Mouse (Mus musculus) embryonic facial prominence, embryonic 10.5 days (tissue): ENCODE measurements around the gene Gm42742. TPM values are rescaled to one million over a fixed set of nuclear protein-coding genes. Genes with fewer than 3 reads are reported as not detected.

Experiments used
- DNase-seq: peaks from one replicate; pipeline ENCODE4 v3.0.0-alpha.2; 2017; ENCODE audit warnings: low spot score
- H3K27ac ChIP-seq: fragments of 300-500 bp; sonication (generic); replicated peaks from 2 replicates; pipeline ENCODE4 v1.5.1; 2016; ENCODE audit warnings: mild to moderate bottlenecking
- H3K27me3 ChIP-seq: fragments of 300-500 bp; sonication (generic); replicated peaks from 2 replicates; pipeline ENCODE4 v1.6.1; 2016; ENCODE audit warnings: low read depth, mild to moderate bottlenecking; ENCODE audit not compliant: poor library complexity, severe bottlenecking
- H3K36me3 ChIP-seq: fragments of 300-500 bp; sonication (generic); replicated peaks from 2 replicates; pipeline ENCODE4 v1.6.1; 2016; ENCODE audit warnings: mild to moderate bottlenecking, moderate library complexity
- H3K4me1 ChIP-seq: fragments of 300-500 bp; sonication (generic); 2 replicates; pipeline ENCODE4 v1.6.1; 2016
- H3K4me3 ChIP-seq: fragments of 300-500 bp; sonication (generic); 2 replicates; pipeline ENCODE4 v1.5.1; 2016; ENCODE audit warnings: mild to moderate bottlenecking, moderate library complexity
- H3K9me3 ChIP-seq: fragments of 300-500 bp; sonication (generic); 2 replicates; pipeline ENCODE4 v1.6.1; 2016; ENCODE audit warnings: mild to moderate bottlenecking
- WGBS: fragments of 180-500 bp; shearing (Covaris S2); methylation state at CpG from one replicate; pipeline ENCODE4 v1.1.7; 2016; 5-methylcytosine and 5-hydroxymethylcytosine counted together
- polyA plus RNA-seq: library from polyadenylated mRNA; unstranded; fragments of >200 nt; fragmentation: Nextera tagmentation; extraction: Ambion mirVana; gene quantifications from 2 replicates; pipeline ENCODE4 v1.2.1, GENCODE M21; 2016

The Gm42742 gene
- polyA plus RNA-seq, 1 experiment from 2014 or later: 92.9 TPM

DNA sequence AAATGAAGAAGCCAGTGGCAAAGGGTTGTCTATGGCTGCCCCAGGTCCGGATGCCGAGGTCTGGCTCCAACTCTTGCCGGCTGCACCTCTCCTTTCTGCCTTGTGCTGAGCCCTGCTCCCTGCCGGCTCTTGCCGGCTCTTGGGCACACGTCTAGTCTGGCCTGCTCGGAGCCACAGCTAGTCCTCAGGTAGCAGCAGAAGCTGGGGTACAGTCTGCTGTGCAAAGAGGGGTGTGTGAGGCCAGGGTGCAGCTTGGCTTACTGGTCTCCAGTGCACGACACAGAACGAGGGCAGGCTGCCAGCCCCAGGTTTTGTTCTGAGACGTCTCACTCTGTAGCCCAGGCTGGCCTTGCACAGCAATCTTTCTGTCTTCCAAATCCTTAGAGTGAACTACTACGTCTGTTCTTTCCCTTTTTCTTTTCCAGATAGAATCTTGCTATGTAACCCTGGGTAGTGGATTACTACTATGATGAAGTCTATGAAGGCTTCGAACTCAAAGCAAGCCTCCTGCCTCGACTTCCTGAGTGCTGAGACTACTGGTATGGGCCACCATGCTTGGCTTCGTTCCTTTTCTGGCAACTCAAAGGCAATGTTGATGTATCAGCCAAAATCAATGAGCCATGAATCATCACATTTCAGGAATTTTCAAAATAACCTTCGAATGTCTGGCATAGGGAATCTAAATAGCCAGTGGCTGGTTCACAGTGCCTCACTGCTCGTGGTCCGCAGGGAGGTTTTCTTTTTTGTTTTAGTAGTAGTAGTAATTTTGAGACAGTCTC, 11.4 kb downstream of the Gm42742 start:
- Histone ChIP-seq H3K27me3 (no peaks in the 10 kb centered on the region), H3K36me3 (peaks cover 36% of the 10 kb centered on the region), H3K27ac (peak overlapping the region; percentile 64; the same call in 1 of the 2 replicates), H3K4me3 (no peak overlapping the region), H3K4me1 (peaks cover 10% of the 10 kb centered on the region), H3K9me3 (no peaks in the 10 kb centered on the region)
- DNase-seq: no peak
- 87% methylated on average over 17 of the region's 17 CpGs for WGBS

DNA sequence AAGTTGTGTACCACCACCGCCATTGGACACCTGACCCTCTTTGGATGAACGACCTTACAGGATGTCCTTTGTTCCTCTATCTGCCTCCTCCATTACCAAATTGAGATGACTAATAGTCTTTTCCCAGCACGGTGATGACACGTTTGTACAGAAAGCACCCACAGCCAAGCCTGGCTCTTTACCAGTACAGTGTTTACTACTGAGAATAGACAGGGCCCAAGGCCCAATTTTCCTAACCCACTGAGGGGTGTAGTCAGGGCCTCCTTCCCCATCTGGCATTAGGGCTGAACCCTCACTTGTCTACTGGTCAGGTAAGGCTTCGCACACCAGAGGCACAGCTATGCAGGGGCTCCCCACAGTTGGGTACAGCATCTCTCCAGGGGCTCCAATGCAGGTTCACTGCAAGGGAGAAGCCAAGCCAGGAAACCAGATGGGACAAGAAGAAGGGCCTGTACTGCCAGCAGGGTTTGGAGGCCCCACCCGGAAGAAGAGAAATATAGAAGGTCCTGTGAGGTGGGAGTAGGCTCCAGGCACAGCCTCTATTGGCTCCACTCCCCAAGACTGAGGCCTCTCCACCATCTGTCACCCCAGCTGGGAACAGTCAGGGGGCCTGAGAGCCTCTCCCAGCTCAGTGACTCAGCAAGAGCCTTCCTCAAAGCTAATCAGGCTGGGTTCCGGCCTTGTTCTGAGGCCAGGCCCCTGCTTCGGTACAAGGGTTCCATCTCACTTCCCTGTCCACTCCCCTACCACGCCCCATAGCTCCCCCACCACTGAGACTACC, 12.5 kb downstream of the Gm42742 start:
- 73% methylated on average over 9 of the region's 9 CpGs for WGBS
- H3K27me3 ChIP-seq: no peaks in the 10 kb centered on the region
- DNase-seq: no peak
- H3K9me3 ChIP-seq: no peaks in the 10 kb centered on the region
- H3K27ac ChIP-seq: peak overlapping the region; percentile 64
- no peak overlapping the region for H3K4me3 ChIP-seq
- peaks cover 25% of the 10 kb centered on the region for H3K36me3 ChIP-seq
- H3K4me1 ChIP-seq: 0 out of 2 replicates have a peak, but pooled peaks cover 4% of the 10 kb centered on the region

DNA sequence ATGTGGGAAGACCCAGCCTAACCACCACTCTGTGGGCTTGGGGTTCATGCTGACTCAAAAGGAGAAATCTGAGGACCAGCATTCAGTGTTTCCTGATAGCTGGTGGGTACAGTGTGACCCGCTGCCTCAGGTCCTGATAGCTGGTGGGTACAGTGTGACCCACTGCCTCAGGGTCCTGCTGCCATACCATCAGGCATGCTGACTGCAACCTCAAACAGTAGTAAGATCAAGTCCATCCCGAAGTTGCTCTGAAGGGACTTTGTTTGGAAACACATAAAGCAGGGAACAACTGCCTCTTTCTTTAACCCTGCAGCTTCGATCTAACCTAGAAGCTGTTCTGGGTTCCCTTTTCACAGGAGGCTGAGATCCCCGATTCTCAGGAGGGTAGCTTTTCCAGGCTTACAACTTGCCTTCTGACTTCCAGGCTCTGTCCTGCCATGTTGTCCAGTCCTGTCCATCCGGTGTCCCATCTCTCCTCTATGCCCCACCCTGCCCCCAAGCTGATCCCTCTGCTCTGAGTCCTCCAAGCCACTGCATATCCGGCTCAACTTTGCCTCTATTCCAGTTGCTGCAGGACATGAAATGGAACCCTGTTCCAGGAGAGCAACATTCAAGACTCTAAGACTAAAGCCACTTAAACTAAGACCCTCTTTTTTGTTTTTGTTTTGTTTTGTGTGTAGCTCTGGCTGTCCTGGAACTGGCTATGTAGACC, 13.4 kb downstream of the Gm42742 start:
- 0 out of 2 replicates have a peak, but pooled peaks cover 4% of the 10 kb centered on the region for H3K4me1 ChIP-seq
- H3K27me3 ChIP-seq: no peaks in the 10 kb centered on the region
- H3K27ac ChIP-seq: no peak overlapping the region
- DNase-seq: no peak
- peaks cover 15% of the 10 kb centered on the region for H3K36me3 ChIP-seq
- no peak overlapping the region for H3K4me3 ChIP-seq
- H3K9me3 ChIP-seq: no peaks in the 10 kb centered on the region
- WGBS: 86% methylated on average over 6 of the region's 6 CpGs

DNA sequence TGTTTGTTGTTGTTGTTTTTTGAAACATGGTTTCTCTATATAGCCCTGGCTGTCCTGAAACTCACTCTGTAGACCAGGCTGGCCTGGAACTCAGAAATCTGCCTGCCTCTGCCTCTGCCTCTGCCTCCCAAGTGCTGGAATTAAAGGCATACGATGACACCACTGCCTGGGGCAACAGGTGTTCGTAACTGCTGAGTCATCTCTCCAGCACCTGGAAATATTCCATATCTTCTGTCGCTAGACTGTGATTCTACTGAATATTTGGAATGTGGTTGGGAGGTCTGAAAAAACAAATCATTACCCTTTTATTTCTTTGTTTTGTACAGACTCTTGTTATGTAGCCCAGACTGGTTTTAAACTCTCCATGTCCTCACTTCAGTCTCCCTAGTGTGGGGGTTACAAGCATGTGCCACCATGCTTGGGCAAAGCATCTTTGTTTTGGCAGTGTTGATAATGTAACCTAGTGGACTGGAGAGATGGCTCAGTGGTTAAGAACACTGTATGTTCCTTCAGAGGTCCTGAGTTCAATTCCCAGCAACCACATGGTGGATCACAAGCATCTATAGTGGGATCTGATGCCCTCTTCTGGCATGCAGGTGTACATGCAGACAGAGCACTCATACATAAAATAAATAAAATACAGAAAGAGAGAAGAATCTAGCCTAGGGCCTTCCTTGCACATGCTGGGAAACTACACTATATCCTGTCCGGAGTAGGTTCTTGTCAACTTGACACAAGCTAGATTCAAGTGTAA, 16.6 kb downstream of the Gm42742 start:
- H3K9me3 ChIP-seq: no peaks in the 10 kb centered on the region
- WGBS: 87% methylated on average over 4 of the region's 4 CpGs

DNA sequence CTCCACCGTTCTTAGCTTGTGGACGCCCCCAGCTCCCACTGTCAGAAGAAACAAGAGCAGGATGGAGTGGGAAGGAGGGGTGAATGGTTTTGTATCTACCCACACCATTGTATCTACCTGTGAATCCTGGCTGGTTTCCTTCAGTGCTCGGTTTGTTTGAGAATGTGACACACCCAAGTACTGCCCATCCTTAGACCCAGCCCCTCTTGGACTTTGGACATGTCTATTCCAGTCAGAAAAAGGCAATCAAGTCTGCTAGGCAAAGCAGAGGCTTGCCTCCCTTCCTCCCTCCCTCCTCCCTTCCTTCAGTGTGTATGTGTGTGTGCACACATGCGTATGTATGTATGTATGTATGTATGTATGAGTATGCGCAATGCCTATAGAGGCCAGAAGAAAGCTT, 17.3 kb downstream of the Gm42742 start:
- H3K4me1 ChIP-seq: no peaks in the 10 kb centered on the region
- WGBS: 85% methylated on average over 5 of the region's 5 CpGs
- no peaks in the 10 kb centered on the region for H3K36me3 ChIP-seq
- no peak overlapping the region for H3K4me3 ChIP-seq
- no peaks in the 10 kb centered on the region for H3K27me3 ChIP-seq
- H3K9me3 ChIP-seq: no peaks in the 10 kb centered on the region
- DNase-seq: no peak
- H3K27ac ChIP-seq: no peak overlapping the region

More for the DNA sequence above, 16.6 kb downstream of the Gm42742 start:
- Histone ChIP-seq H3K27ac (no peak overlapping the region), H3K4me1 (no peaks in the 10 kb centered on the region), H3K27me3 (no peaks in the 10 kb centered on the region), H3K4me3 (no peak overlapping the region), H3K36me3 (no peaks in the 10 kb centered on the region)
- no peak for DNase-seq

DNA sequence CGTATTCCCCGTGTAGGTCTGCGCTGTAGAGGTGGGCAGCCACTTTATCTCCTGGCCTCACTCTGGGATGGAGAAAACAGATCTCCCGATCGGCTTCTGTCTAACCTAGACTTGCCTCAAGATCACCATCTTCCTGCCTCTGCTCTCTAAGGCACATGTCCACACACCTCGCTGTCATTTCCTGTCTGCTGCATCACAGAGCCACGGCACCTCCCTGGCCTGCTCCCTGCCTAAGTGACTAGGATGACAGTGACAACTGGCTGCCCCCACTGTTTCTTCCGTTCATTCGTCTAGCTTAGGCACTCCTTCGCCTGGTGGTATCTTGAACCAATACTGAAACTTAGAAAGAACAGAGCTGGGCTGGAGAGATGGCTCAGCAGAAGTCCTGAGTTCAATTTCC, 21.3 kb downstream of the Gm42742 start:
- H3K4me3 ChIP-seq: no peak overlapping the region
- H3K4me1 ChIP-seq: no peaks in the 10 kb centered on the region
- no peak for DNase-seq
- H3K9me3 ChIP-seq: no peaks in the 10 kb centered on the region; the same call in 1 of the 2 replicates
- WGBS: 84% methylated on average over 10 of the region's 10 CpGs
- no peak overlapping the region for H3K27ac ChIP-seq
- H3K36me3 ChIP-seq: no peaks in the 10 kb centered on the region
- no peaks in the 10 kb centered on the region for H3K27me3 ChIP-seq

DNA sequence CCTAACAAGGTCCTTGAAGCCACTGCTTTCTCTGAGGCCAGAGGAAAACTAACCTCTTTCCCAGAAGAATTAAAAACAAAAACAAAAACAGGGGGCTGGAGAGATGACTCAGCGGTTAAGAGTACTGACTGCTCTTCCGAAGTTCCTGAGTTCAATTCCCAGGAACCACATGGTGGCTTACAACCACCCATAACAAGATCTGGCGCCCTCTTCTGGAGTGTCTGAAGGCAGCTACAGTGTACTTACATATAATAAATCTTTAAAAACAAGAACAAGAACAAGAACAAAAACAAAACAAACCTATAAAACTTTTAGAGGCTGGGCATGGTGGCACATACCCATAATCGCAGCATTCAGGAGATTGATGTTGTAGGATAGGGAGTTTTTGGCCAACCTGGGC, 24.4 kb downstream of the Gm42742 start:
- no peaks in the 10 kb centered on the region for H3K36me3 ChIP-seq
- no peaks in the 10 kb centered on the region for H3K27me3 ChIP-seq
- no peaks in the 10 kb centered on the region; the same call in 1 of the 2 replicates for H3K9me3 ChIP-seq
- H3K4me1 ChIP-seq: peaks cover 6% of the 10 kb centered on the region
- no peak for DNase-seq
- H3K4me3 ChIP-seq: no peak overlapping the region
- 77% methylated on average over 4 of the region's 4 CpGs for WGBS
- H3K27ac ChIP-seq: no peak overlapping the region

DNA sequence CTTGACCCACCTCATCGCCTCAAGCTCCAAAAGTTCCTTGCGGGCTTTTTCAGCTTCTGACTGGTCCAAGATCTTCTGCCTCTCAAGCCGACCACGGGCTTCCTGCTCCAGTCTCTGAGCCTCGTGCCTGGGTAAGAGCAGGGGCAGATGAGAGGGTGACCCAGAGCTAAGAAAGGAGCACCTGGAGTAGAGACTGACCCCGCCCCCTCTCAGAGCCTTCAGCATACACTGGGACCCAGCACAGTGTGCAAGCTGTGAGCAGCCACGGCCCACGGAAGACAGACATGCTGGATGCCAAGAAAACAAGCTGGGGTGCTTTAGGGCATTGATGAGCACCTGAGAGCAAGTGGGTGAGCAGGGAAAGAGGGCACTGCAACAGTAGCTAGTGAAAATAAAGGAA, 32.1 kb downstream of the Gm42742 start:
- 69% methylated on average over 8 of the region's 8 CpGs for WGBS
- DNase-seq: no peak
- Histone ChIP-seq H3K9me3 (no peaks in the 10 kb centered on the region), H3K4me1 (peaks cover 10% of the 10 kb centered on the region), H3K4me3 (no peak overlapping the region), H3K27me3 (no peaks in the 10 kb centered on the region), H3K27ac (no peak overlapping the region), H3K36me3 (no peaks in the 10 kb centered on the region)

DNA sequence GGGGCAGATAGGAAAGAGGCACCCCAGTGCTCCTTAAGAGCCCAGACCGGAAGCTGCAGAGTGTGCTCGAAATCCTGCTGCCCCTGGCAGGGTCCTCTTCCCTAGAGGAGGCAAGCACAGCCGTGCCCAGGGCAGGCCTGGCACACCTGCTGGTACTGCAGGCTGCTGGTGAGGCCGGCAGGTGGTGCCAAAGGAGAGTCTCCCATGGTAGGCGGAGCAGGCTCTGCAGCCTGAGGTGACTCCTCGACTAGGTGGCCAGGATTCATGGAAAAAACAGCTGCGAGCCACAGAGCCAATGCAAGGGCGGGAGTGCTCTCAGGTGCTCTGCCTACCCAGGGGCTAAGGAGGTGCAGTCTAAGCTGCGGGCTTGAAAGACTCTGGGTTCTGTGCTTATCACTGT, 34.6 kb downstream of the Gm42742 start:
- Histone ChIP-seq H3K4me1 (0 out of 2 replicates have a peak, but pooled peaks cover 3% of the 10 kb centered on the region), H3K27me3 (no peaks in the 10 kb centered on the region), H3K27ac (no peak overlapping the region), H3K4me3 (no peak overlapping the region), H3K36me3 (peaks cover 4% of the 10 kb centered on the region), H3K9me3 (no peaks in the 10 kb centered on the region)
- 44% methylated on average over 9 of the region's 9 CpGs for WGBS
- peak; percentile 23 for DNase-seq

DNA sequence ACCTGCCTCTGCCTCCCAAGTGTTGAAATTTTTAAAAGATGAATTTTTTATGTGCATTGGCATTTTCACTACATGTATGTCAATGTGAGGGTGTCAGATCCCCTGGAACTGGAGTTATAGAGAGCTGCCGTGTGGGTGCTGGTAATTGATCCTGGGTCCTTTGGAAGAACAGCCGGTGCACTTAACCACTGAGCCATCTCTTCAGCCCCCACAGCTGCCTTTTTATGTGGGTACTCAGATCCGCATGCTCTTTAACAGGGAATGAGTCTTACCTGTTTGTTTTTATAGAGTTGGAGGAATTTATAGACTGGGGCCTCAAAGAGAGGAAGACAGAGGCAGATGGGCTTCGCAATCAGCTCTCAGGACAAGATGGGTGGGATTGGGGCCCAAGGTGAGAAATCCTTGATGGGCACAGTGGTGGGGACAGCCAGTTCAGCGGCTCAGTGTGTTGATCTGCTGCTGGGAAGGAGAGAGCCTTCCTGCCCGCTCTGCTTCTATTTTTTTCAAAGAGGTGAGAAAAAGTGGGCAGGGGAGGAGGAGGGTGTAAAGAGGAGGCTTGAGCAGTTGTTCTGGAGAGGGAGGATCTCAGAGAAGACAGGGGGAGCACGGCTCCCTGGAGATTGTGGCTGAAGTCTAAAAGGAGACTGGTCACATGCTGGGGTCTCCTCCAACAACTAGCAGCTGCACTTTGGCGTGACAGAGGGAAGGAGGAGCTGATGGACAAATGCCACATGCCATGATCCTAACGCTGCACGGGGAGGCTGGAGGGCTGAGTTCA, 36.0 kb downstream of the Gm42742 start:
- Histone ChIP-seq H3K36me3 (peaks cover 16% of the 10 kb centered on the region), H3K9me3 (no peaks in the 10 kb centered on the region), H3K4me3 (no peak overlapping the region), H3K27me3 (no peaks in the 10 kb centered on the region), H3K4me1 (0 out of 2 replicates have a peak, but pooled peaks cover 3% of the 10 kb centered on the region), H3K27ac (no peak overlapping the region)
- no peak for DNase-seq
- WGBS: 71% methylated on average over 10 of the region's 10 CpGs

DNA sequence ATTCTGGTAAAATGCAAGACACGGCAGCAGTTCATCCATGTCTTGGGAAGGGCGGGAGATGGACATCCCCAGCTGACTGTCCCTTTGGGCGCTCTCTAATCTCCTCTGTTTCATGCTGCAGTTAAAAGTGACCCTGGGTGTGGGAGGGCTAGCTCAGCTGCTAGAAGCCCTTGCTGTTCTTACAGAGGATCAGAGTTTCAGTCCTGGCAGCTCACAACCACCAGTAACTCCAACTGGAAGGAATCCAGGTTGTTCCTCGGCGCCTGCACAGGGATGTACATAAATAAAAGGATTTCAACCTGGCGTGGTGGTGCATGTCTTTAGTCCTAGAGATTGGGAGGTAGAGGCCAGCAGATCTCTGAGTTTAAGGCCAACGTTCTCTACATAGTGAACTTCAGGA, 37.8 kb downstream of the Gm42742 start:
- Histone ChIP-seq H3K9me3 (no peaks in the 10 kb centered on the region), H3K4me3 (no peak overlapping the region), H3K27me3 (no peaks in the 10 kb centered on the region), H3K27ac (no peak overlapping the region), H3K4me1 (0 out of 2 replicates have a peak, but pooled peaks cover 3% of the 10 kb centered on the region), H3K36me3 (peaks cover 34% of the 10 kb centered on the region)
- DNase-seq: no peak
- 84% methylated on average over 7 of the region's 7 CpGs for WGBS
